Mouse (Mus musculus): ENCODE results near the gene Liph.
"Not testable (repeated sequence)": the region's sequence is repeated elsewhere in the genome, so short reads cannot be mapped to it uniquely, and the experiment has no call there.

Liph gene

DNA sequence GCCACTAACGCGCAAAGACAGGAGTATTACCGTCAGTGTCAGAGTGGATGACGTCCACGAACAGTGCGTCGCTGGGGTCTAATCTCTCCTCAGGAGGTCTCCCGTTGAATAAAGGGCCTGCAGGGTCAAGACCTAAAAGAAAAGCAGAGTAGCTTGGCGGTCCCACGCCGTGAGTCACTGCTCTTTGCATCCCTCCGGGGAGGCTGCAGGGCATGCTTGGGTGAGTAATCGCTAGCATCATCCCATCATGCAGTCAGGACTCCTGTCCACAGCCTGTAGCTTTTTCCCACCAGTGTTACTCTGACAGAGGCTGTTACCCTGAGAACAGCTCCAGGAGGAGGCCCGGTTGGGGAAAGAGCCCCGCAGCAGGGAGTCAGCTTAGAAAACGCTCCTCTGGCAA lies 19.3 kb downstream of the Liph start:
- no peak for DNase-seq (ENCODE audit: low spot score in 2 of 2)

GRCm38 (mm10) chr16:21971446-21971845 lies 24.0 kb downstream of the Liph start:
- no peak for DNase-seq (ENCODE audit: low spot score in 2 of 2)

- DNase-seq (ENCODE audit: low spot score in 2 of 2) = no peak
Observed at GRCm38 (mm10) chr16:21970536-21970935, 24.9 kb downstream of the Liph start.

GRCm38 (mm10) chr16:21969874-21970273 lies 25.6 kb downstream of the Liph start:
- no peak for DNase-seq (ENCODE audit: low spot score in 2 of 2)

DNA sequence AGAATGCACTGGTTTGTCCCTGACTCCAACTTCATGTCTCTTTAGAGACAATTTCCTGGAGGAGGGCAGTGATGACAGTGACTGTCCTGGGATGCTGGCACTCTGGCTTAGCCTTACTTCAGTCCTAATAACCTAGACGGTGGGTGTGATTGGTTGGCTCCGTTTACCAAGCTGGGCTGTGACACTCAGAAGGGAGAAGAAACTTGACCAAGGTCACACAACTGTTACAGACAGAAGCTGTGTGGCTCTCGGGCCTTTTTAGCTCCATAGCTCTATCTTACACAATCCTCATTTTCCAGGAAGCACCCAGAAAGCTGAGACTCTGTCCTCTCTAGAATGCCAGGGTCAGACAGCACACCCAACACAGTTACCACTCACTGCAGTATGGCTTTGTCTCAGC lies 29.9 kb downstream of the Liph start:
- no peak for DNase-seq (ENCODE audit: low spot score in 2 of 2)

GRCm38 (mm10) chr16:21955591-21955990 lies 39.9 kb downstream of the Liph start:
- no peak for DNase-seq (ENCODE audit: low spot score in 2 of 2)

DNA sequence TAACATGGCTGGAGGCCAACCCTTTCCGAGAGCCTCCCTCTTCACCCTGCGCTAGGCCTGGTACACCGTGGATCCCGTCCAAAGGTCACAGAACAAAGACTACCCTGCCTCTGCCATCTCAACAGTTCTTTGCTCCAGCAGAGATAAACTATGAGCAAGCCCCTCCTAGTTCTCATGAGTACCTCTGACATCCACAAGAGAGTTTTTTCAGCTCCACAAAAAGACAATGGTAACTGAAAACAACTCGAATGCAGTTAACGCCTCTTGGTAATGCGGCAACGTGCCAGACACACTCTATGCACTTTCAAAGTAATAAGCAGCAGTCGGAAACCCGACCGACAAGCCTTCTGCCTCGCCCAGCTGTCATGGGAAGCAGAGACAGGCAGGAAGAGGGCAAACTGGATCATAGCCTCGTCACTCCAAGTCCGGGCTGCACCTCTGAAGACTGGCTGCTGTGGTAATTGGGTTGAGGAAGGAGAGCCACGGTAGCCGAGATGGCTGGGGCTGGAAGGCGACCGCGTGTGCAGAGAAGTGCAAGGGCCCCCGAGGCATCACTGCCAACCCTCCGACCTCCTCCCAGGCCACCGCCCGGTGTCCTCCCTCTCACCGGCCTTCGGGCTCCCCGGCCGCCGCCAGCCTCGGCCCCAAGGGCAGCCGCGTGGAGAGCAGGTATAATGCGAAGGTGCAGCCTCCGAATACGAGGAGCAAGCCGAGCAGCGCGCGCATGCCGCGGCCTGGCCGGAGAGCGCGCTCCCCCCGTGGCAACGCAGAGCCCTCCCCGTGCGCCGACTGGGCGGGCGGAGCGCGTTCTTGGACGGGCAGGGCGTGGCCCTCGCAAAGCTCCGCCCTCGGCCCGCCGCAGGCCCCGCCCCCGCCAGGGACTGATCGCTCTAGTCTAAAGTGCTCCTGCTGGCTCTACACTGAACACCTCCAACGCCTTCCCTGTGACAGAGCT lies 48.4 kb downstream of the Liph start, which contains the start of gene Tmem41a:
Tmem41a (minus strand) TSS at position 792 of the 955 bp plus-strand sequence.
- peak; percentile 77 to 85 for DNase-seq (ENCODE audit: low spot score in 2 of 2)

GRCm38 (mm10) chr16:21928471-21928870 lies 67.0 kb downstream of the Liph start:
- no peak for DNase-seq (ENCODE audit: low spot score in 2 of 2)

- DNase-seq (ENCODE audit: low spot score in 2 of 2) = no peak
Observed at GRCm38 (mm10) chr16:21916681-21917080, 78.8 kb downstream of the Liph start.

DNA sequence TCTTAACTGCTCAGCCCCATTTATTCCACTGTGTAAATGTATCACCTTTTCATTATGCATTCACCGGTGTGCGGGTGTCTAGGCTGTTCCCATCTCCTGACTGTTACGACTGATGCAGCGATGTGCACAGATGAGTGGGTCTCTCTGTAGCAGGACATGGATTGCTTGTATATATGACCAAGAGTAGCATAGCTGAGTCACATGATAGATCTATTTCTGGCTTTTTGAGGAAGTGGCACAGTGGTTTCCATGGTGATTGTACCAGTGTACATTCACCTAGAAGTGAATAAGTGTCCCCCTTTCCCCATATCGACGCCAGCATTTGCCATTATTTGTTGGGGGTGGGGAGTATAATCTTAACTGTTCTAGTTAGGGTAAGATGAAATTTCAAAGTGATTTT lies 82.1 kb downstream of the Liph start:
- DNase-seq (ENCODE audit: low spot score in 2 of 2) = no peak

DNA sequence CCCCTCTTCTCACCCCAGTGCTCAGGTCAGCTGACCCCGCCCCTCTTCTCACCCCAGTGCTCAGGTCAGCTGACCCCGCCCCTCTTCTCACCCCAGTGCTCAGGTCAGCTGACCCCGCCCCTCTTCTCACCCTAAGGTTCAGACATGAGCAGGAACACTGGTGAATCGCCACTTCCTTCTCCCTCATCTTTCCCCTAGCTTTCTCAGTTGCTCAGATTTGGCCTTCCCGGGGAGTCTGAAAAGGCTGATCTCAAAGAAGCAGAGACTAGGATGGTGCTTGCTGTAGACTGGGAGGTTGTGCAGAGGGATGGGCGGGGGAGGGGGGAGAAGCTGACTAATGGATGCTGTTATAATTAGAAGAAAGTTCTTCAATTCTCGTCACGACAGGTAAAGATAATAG lies 86.6 kb downstream of the Liph start:
- not testable (repeated sequence) for DNase-seq (ENCODE audit: low spot score in 2 of 2)

DNA sequence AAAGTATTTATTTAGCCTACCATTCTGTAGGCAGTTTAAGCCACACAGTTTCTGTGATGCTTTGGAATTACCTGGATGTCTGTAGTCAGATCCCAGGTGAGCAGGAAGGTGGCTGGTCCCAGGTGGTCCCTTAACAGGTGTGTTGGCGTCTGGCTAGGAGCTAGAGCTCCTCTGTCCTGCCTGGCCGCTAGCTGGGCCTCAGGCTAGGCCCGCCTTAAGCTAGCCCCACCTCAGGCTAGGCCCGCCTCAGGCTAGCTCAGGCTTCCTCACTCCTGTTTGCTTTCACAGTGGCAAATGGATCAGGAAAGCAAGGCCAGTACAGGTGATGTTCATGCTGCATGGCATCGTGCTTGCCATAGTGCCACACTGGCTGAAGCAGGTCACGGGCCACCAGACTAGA lies 88.6 kb downstream of the Liph start:
- DNase-seq (ENCODE audit: low spot score in 2 of 2) = no peak

- no peak for DNase-seq (ENCODE audit: low spot score in 2 of 2)
Observed at GRCm38 (mm10) chr16:21905996-21906395, 89.5 kb downstream of the Liph start.

- no peak for DNase-seq (ENCODE audit: low spot score in 2 of 2)
Observed at GRCm38 (mm10) chr16:21904636-21905035, 90.8 kb downstream of the Liph start.
